Mouse (Mus musculus) bone marrow, adult 2 months (tissue): ENCODE results near the gene Cfb.

Experiments used
- CTCF ChIP-seq: fragments of 200-500 bp; IDR thresholded peaks from 2 replicates; pipeline ENCODE4 v1.5.1; 2011; ENCODE audit warnings: low read length, control low read depth; ENCODE audit not compliant: control insufficient read depth, insufficient read depth
- POLR2A ChIP-seq: fragments of 200-500 bp; IDR thresholded peaks from 2 replicates; pipeline ENCODE4 v1.6.1; 2011; ENCODE audit warnings: low read depth, mild to moderate bottlenecking, control low read depth, low read length, borderline replicate concordance; ENCODE audit not compliant: control insufficient read depth

- no peak for TF ChIP-seq CTCF
- no peak for TF ChIP-seq POLR2A
Observed at GRCm38 (mm10) chr17:34836155-34836855, 26.0 kb downstream of the Cfb start.
